Mouse (Mus musculus): ENCODE measurements around the gene Efcc1. TPM values are rescaled to one million over a fixed set of nuclear protein-coding genes. Genes with fewer than 3 reads are reported as not detected.

Efcc1 gene
- polyA plus RNA-seq, 1 experiment from 2014 or later, result 0.76 TPM

- Histone ChIP-seq H3K4me2 (ENCODE audit: low read length) (no peak overlapping the region), H3K4me3 (ENCODE audit: control insufficient read depth in 1 of 2, insufficient read depth in 1 of 2, low read depth in 1 of 2, low read length in 2 of 2) (no peak overlapping the region), H3K27ac (replicated peaks in 1 of 2; ENCODE audit: control insufficient read depth in 1 of 2, insufficient read depth in 1 of 2, low read depth in 2 of 2, low read length in 2 of 2) (no peak overlapping the region), H3K9me3 (ENCODE audit: control insufficient read depth, low read length) (no peaks in the 10 kb centered on the region), H3K36me3 (ENCODE audit: control insufficient read depth, insufficient read depth, low read length) (no peaks in the 10 kb centered on the region), H3K4me1 (ENCODE audit: control insufficient read depth in 2 of 2, insufficient read depth in 2 of 2, low read length in 2 of 2) (peaks cover 2 to 3% of the 10 kb centered on the region in 2 experiments; a peak in 3 of 4 replicates), H3K27me3 (ENCODE audit: control insufficient read depth, insufficient read depth, low read length) (peaks cover 22% of the 10 kb centered on the region), H3K9ac (ENCODE audit: low read length) (no peak overlapping the region)
- ATAC-seq (ENCODE audit: insufficient number of reproducible peaks, insufficient read depth, low FRiP score, low read depth), result no peak
- WGBS, result 79% methylated on average over 7 of the region's 7 CpGs
Measured at GRCm38 (mm10) chr6:87725267-87725912, 5.3 kb upstream of the Efcc1 start.

GRCm38 (mm10) chr6:87728102-87728501 is 2.6 kb upstream of the Efcc1 start:
- no peak for ATAC-seq (ENCODE audit: insufficient number of reproducible peaks, insufficient read depth, low FRiP score, low read depth)
- 37% methylated on average over 3 of the region's 3 CpGs for WGBS
- H3K36me3 ChIP-seq (ENCODE audit: control insufficient read depth, insufficient read depth, low read length), result no peaks in the 10 kb centered on the region
- H3K27ac ChIP-seq (replicated peaks in 1 of 2; ENCODE audit: control insufficient read depth in 1 of 2, insufficient read depth in 1 of 2, low read depth in 2 of 2, low read length in 2 of 2), result no peak overlapping the region
- H3K4me1 ChIP-seq (ENCODE audit: control insufficient read depth in 2 of 2, insufficient read depth in 2 of 2, low read length in 2 of 2), result peaks cover 10 to 22% of the 10 kb centered on the region in 2 experiments
- no peak overlapping the region for H3K4me2 ChIP-seq (ENCODE audit: low read length)
- no peak overlapping the region for H3K9ac ChIP-seq (ENCODE audit: low read length)
- H3K27me3 ChIP-seq (ENCODE audit: control insufficient read depth, insufficient read depth, low read length), result peaks cover 49% of the 10 kb centered on the region
- H3K4me3 ChIP-seq (ENCODE audit: control insufficient read depth in 1 of 2, insufficient read depth in 1 of 2, low read depth in 1 of 2, low read length in 2 of 2), result no peak overlapping the region
- H3K9me3 ChIP-seq (ENCODE audit: control insufficient read depth, low read length), result no peaks in the 10 kb centered on the region

- H3K27me3 ChIP-seq (ENCODE audit: control insufficient read depth, insufficient read depth, low read length), result peaks cover 49% of the 10 kb centered on the region
Measured at GRCm38 (mm10) chr6:87730141-87730540, 528 bp upstream of the Efcc1 start.

GRCm38 (mm10) chr6:87731463-87732095 is 910 bp downstream of the Efcc1 start:
- H3K4me2 ChIP-seq (ENCODE audit: low read length), result peak overlapping the region; percentile 96
- peaks cover 54% of the 10 kb centered on the region for H3K27me3 ChIP-seq (ENCODE audit: control insufficient read depth, insufficient read depth, low read length)
- 6% methylated on average over 18 of the region's 19 CpGs for WGBS
- H3K9ac ChIP-seq (ENCODE audit: low read length), result peak overlapping the region; percentile 67; the same call in 1 of the 2 replicates
- ATAC-seq (ENCODE audit: insufficient number of reproducible peaks, insufficient read depth, low FRiP score, low read depth), result no peak
- no peak overlapping the region for H3K27ac ChIP-seq (replicated peaks in 1 of 2; ENCODE audit: control insufficient read depth in 1 of 2, insufficient read depth in 1 of 2, low read depth in 2 of 2, low read length in 2 of 2)
- no peaks in the 10 kb centered on the region for H3K9me3 ChIP-seq (ENCODE audit: control insufficient read depth, low read length)
- no peaks in the 10 kb centered on the region for H3K36me3 ChIP-seq (ENCODE audit: control insufficient read depth, insufficient read depth, low read length)
- H3K4me1 ChIP-seq (ENCODE audit: control insufficient read depth in 2 of 2, insufficient read depth in 2 of 2, low read length in 2 of 2), result peaks cover 16 to 35% of the 10 kb centered on the region in 2 experiments
- peak overlapping the region; percentile 54 to 66 for H3K4me3 ChIP-seq (ENCODE audit: control insufficient read depth in 1 of 2, insufficient read depth in 1 of 2, low read depth in 1 of 2, low read length in 2 of 2)

More at GRCm38 (mm10) chr6:87730141-87730540, 528 bp upstream of the Efcc1 start:
- Histone ChIP-seq H3K9me3 (ENCODE audit: control insufficient read depth, low read length) (no peaks in the 10 kb centered on the region), H3K27ac (replicated peaks in 1 of 2; ENCODE audit: control insufficient read depth in 1 of 2, insufficient read depth in 1 of 2, low read depth in 2 of 2, low read length in 2 of 2) (no peak overlapping the region), H3K9ac (ENCODE audit: low read length) (no peak overlapping the region), H3K4me1 (ENCODE audit: control insufficient read depth in 2 of 2, insufficient read depth in 2 of 2, low read length in 2 of 2) (peaks cover 16 to 35% of the 10 kb centered on the region in 2 experiments), H3K4me3 (ENCODE audit: control insufficient read depth in 1 of 2, insufficient read depth in 1 of 2, low read depth in 1 of 2, low read length in 2 of 2) (peak overlapping the region; percentile 54 to 66), H3K36me3 (ENCODE audit: control insufficient read depth, insufficient read depth, low read length) (no peaks in the 10 kb centered on the region), H3K4me2 (ENCODE audit: low read length) (peak overlapping the region; percentile 96)
- WGBS, result 17% methylated on average over 13 of the region's 13 CpGs
- no peak for ATAC-seq (ENCODE audit: insufficient number of reproducible peaks, insufficient read depth, low FRiP score, low read depth)

- Histone ChIP-seq H3K4me1 (ENCODE audit: control insufficient read depth in 2 of 2, insufficient read depth in 2 of 2, low read length in 2 of 2) (peaks cover 16 to 35% of the 10 kb centered on the region in 2 experiments), H3K9ac (ENCODE audit: low read length) (0 out of 2 replicates have a peak overlapping the region, but pooled peaks have one; percentile 17), H3K27me3 (ENCODE audit: control insufficient read depth, insufficient read depth, low read length) (peaks cover 53% of the 10 kb centered on the region), H3K27ac (replicated peaks in 1 of 2; ENCODE audit: control insufficient read depth in 1 of 2, insufficient read depth in 1 of 2, low read depth in 2 of 2, low read length in 2 of 2) (no peak overlapping the region), H3K36me3 (ENCODE audit: control insufficient read depth, insufficient read depth, low read length) (no peaks in the 10 kb centered on the region), H3K4me2 (ENCODE audit: low read length) (peak overlapping the region; percentile 96), H3K9me3 (ENCODE audit: control insufficient read depth, low read length) (no peaks in the 10 kb centered on the region), H3K4me3 (ENCODE audit: control insufficient read depth in 1 of 2, insufficient read depth in 1 of 2, low read depth in 1 of 2, low read length in 2 of 2) (peak overlapping the region; percentile 41 to 43)
- ATAC-seq (ENCODE audit: insufficient number of reproducible peaks, insufficient read depth, low FRiP score, low read depth), result no peak
- WGBS, result 4% methylated on average over 46 of the region's 53 CpGs
Measured at GRCm38 (mm10) chr6:87732151-87733011, 1.7 kb downstream of the Efcc1 start.

- no peaks in the 10 kb centered on the region for H3K36me3 ChIP-seq (ENCODE audit: control insufficient read depth, insufficient read depth, low read length)
- H3K9me3 ChIP-seq (ENCODE audit: control insufficient read depth, low read length), result no peaks in the 10 kb centered on the region
- peaks cover 16 to 35% of the 10 kb centered on the region in 2 experiments for H3K4me1 ChIP-seq (ENCODE audit: control insufficient read depth in 2 of 2, insufficient read depth in 2 of 2, low read length in 2 of 2)
- H3K27ac ChIP-seq (replicated peaks in 1 of 2; ENCODE audit: control insufficient read depth in 1 of 2, insufficient read depth in 1 of 2, low read depth in 2 of 2, low read length in 2 of 2), result no peak overlapping the region
- peaks cover 49% of the 10 kb centered on the region for H3K27me3 ChIP-seq (ENCODE audit: control insufficient read depth, insufficient read depth, low read length)
- peak overlapping the region; percentile 96 for H3K4me2 ChIP-seq (ENCODE audit: low read length)
- no peak overlapping the region for H3K9ac ChIP-seq (ENCODE audit: low read length)
- 25% methylated on average over 14 of the region's 14 CpGs for WGBS
- ATAC-seq (ENCODE audit: insufficient number of reproducible peaks, insufficient read depth, low FRiP score, low read depth), result peak; percentile 41; the same call in 1 of the 2 replicates
- H3K4me3 ChIP-seq (ENCODE audit: control insufficient read depth in 1 of 2, insufficient read depth in 1 of 2, low read depth in 1 of 2, low read length in 2 of 2), result peak overlapping the region in 1 of 2 experiments; percentile 43; a peak in 2 of 4 replicates
Measured at GRCm38 (mm10) chr6:87733131-87733930, 2.7 kb downstream of the Efcc1 start.

- H3K9me3 ChIP-seq (ENCODE audit: control insufficient read depth, low read length), result no peaks in the 10 kb centered on the region
- no peak overlapping the region for H3K27ac ChIP-seq (replicated peaks in 1 of 2; ENCODE audit: control insufficient read depth in 1 of 2, insufficient read depth in 1 of 2, low read depth in 2 of 2, low read length in 2 of 2)
- H3K4me2 ChIP-seq (ENCODE audit: low read length), result no peak overlapping the region
- H3K4me3 ChIP-seq (ENCODE audit: control insufficient read depth in 1 of 2, insufficient read depth in 1 of 2, low read depth in 1 of 2, low read length in 2 of 2), result no peak overlapping the region
- peaks cover 16 to 35% of the 10 kb centered on the region in 2 experiments for H3K4me1 ChIP-seq (ENCODE audit: control insufficient read depth in 2 of 2, insufficient read depth in 2 of 2, low read length in 2 of 2)
- H3K36me3 ChIP-seq (ENCODE audit: control insufficient read depth, insufficient read depth, low read length), result no peaks in the 10 kb centered on the region
- no peak for ATAC-seq (ENCODE audit: insufficient number of reproducible peaks, insufficient read depth, low FRiP score, low read depth)
- no peak overlapping the region for H3K9ac ChIP-seq (ENCODE audit: low read length)
- WGBS, result 55% methylated on average over 5 of the region's 5 CpGs
- peaks cover 44% of the 10 kb centered on the region for H3K27me3 ChIP-seq (ENCODE audit: control insufficient read depth, insufficient read depth, low read length)
Measured at GRCm38 (mm10) chr6:87734136-87734535, 3.5 kb downstream of the Efcc1 start.
